Mouse (Mus musculus): ENCODE results near the gene Hnrnpf. TPM values are rescaled to one million over a fixed set of nuclear protein-coding genes. Genes with fewer than 3 reads are reported as not detected.
A peak's percentile ranks its signal among the peaks of the same experiment; 100 is the strongest.

Hnrnpf gene
- total and polyA plus RNA-seq, 3 experiments: 598 to 1,196 (median 790) TPM

DNA sequence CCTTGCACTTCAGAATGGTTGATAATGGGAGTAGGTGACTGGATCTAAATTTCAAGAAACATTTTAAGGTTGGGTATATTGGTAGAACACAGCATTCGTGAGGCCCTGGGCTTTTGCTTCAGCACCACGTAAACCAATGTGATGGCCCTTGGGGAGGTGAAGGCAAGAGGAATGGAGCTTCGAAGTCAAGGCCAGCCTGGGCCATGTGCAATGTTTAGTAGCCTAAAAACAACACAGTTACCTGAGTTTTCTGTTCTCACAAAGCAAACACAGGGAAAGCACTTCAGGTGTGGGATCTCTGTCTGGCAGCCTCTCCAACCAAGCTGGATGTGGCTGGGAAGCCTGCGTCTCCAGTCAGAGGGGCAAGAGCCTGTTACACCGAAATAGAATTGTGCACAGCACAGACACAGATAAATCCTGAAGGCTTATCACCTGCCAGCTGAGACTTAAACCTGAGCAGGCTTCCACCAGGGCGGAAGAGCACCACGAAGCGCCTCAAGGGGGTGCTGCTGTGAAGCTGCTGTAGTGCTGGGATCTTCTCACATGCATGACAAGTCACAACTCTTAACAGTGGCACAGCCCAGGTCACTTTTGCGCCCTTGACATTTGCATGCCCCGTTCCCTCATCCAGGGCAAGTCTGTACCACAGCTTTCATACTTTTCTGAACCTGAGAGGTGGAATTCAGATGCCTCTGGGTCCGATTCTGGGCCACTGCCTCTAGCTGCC lies 32.4 kb downstream of the Hnrnpf start:
- H3K9ac ChIP-seq (ENCODE audit: insufficient read depth, low read depth): no peak overlapping the region
- DNase-seq (ENCODE audit: extremely low read depth): peak; percentile 63
- H3K79me2 ChIP-seq (replicated peaks; ENCODE audit: control insufficient read depth, extremely low read depth, insufficient read depth, poor library complexity, severe bottlenecking): no peaks in the 10 kb centered on the region
- no peaks in the 10 kb centered on the region for H3K27me3 ChIP-seq (replicated peaks)
- no peaks in the 10 kb centered on the region for H3K9me3 ChIP-seq (replicated peaks; ENCODE audit: low read length)
- in situ Hi-C loops (cut with MboI; ENCODE audit: low pct_ligation_motif_present, low pct_unique_long_range_greater_than_20kb, low sequenced_read_pairs): no loop called here
- peaks cover 0 to 12% of the 10 kb centered on the region in 2 experiments; a peak in 2 of 4 replicates for H3K4me1 ChIP-seq (ENCODE audit: control insufficient read depth in 1 of 2, insufficient read depth in 2 of 2)
- TF ChIP-seq SMC3 (IDR thresholded peaks at IDR 0.05; ENCODE audit: low read depth, low read length): peak; percentile 52
- TF ChIP-seq MAX (IDR thresholded peaks at IDR 0.05; ENCODE audit: low read length): peak; percentile 38; the same call in 1 of the 2 replicates
- no peak for TF ChIP-seq MEF2A (IDR thresholded peaks at IDR 0.05; ENCODE audit: borderline replicate concordance, low read depth, low read length)
- TF ChIP-seq ZC3H11A (IDR thresholded peaks at IDR 0.05; ENCODE audit: low read depth, low read length): no peak
- TF ChIP-seq BHLHE40 (IDR thresholded peaks at IDR 0.05; ENCODE audit: low read depth, low read length): peak; percentile 43
- peak; percentile 51; the same call in 1 of the 2 replicates for TF ChIP-seq ELF1 (IDR thresholded peaks at IDR 0.05; ENCODE audit: low read depth, low read length)
- TF ChIP-seq RAD21 (IDR thresholded peaks at IDR 0.05; ENCODE audit: low read depth, low read length): peak; percentile 67
- peak in 1 of 2 experiments; percentile 74; a peak in 2 of 4 replicates for TF ChIP-seq CTCF (conservative IDR thresholded peaks at IDR 0.05 in 1 of 2, IDR thresholded peaks at IDR 0.05 in 1 of 2; ENCODE audit: low read depth in 2 of 2, low read length in 2 of 2)
- H3K4me2 ChIP-seq (ENCODE audit: insufficient read depth, low read depth, poor library complexity, severe bottlenecking): no peak overlapping the region
- no peak overlapping the region for H3K4me3 ChIP-seq (replicated peaks in 1 of 3; ENCODE audit: low read depth in 2 of 3, low read length in 2 of 3, poor library complexity in 1 of 3)
- dilution Hi-C loops (cut with MboI; ENCODE audit: extremely low pct_ligation_motif_present, extremely low pct_unique_long_range_greater_than_20kb, low sequenced_read_pairs): no loop called here
- H3K27ac ChIP-seq (ENCODE audit: insufficient read depth, low read depth): no peak overlapping the region
- peaks cover 10 to 36% of the 10 kb centered on the region in 2 experiments for H3K36me3 ChIP-seq (replicated peaks in 1 of 2; ENCODE audit: control insufficient read depth in 1 of 2, insufficient read depth in 1 of 2, low read length in 1 of 2)

DNA sequence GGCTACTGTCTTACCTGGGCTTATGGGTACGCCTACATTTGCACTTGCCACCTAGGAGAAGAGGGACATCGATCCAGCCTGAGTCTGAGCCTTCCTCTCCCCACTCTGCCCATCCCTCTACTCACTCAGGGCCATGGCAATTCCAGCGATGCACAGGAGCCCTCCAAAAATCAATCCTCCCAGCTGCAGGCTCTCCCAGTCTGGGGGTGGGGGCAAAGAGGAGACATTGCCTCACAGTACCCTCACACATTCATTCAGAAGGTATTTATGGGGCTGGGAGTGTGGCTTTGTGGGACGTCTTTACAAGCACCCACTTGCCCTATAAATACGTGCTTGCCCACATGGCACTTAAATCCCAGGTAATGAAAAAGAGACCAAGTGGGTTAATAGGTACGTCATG lies 34.2 kb downstream of the Hnrnpf start:
- Histone ChIP-seq H3K27me3 (replicated peaks) (no peaks in the 10 kb centered on the region), H3K27ac (ENCODE audit: insufficient read depth, low read depth) (no peak overlapping the region), H3K4me1 (ENCODE audit: control insufficient read depth in 1 of 2, insufficient read depth in 2 of 2) (peaks cover 0 to 12% of the 10 kb centered on the region in 2 experiments; a peak in 2 of 4 replicates), H3K9ac (ENCODE audit: insufficient read depth, low read depth) (no peak overlapping the region), H3K4me2 (ENCODE audit: insufficient read depth, low read depth, poor library complexity, severe bottlenecking) (no peak overlapping the region), H3K4me3 (replicated peaks in 1 of 3; ENCODE audit: low read depth in 2 of 3, low read length in 2 of 3, poor library complexity in 1 of 3) (no peak overlapping the region), H3K9me3 (replicated peaks; ENCODE audit: low read length) (no peaks in the 10 kb centered on the region), H3K36me3 (replicated peaks in 1 of 2; ENCODE audit: control insufficient read depth in 1 of 2, insufficient read depth in 1 of 2, low read length in 1 of 2) (peaks cover 3 to 18% of the 10 kb centered on the region in 2 experiments), H3K79me2 (replicated peaks; ENCODE audit: control insufficient read depth, extremely low read depth, insufficient read depth, poor library complexity, severe bottlenecking) (no peaks in the 10 kb centered on the region)
- dilution Hi-C loops (cut with MboI; ENCODE audit: extremely low pct_ligation_motif_present, extremely low pct_unique_long_range_greater_than_20kb, low sequenced_read_pairs) (no loop called here), in situ Hi-C loops (cut with MboI; ENCODE audit: low pct_ligation_motif_present, low pct_unique_long_range_greater_than_20kb, low sequenced_read_pairs) (no loop called here)
- TF ChIP-seq ZMIZ1 (IDR thresholded peaks at IDR 0.05; ENCODE audit: low read depth, low read length) (no peak), CHD1 (IDR thresholded peaks at IDR 0.05; ENCODE audit: low read depth, low read length) (no peak), USF2 (conservative IDR thresholded peaks at IDR 0.05; ENCODE audit: low read depth, low read length) (no peak), CTCF (conservative IDR thresholded peaks at IDR 0.05 in 1 of 2, IDR thresholded peaks at IDR 0.05 in 1 of 2; ENCODE audit: low read depth in 2 of 2, low read length in 2 of 2) (no peak), SIN3A (IDR thresholded peaks at IDR 0.05; ENCODE audit: low read length) (no peak), RCOR1 (conservative IDR thresholded peaks at IDR 0.05; ENCODE audit: low read depth, low read length) (no peak), JUND (conservative IDR thresholded peaks at IDR 0.05; ENCODE audit: low read depth, low read length) (no peak), BHLHE40 (IDR thresholded peaks at IDR 0.05; ENCODE audit: low read depth, low read length) (no peak), ZNF384 (IDR thresholded peaks at IDR 0.05; ENCODE audit: low read depth, low read length) (no peak), JUN (IDR thresholded peaks at IDR 0.05; ENCODE audit: insufficient read depth, low read depth, low read length) (no peak), POLR2AphosphoS2 (IDR thresholded peaks at IDR 0.05; ENCODE audit: low read depth, low read length) (no peak), ETS1 (conservative IDR thresholded peaks at IDR 0.05; ENCODE audit: low read depth, low read length) (no peak), POLR2A (IDR thresholded peaks at IDR 0.05; ENCODE audit: low read depth, low read length) (no peak), PAX5 (IDR thresholded peaks at IDR 0.05; ENCODE audit: low read length) (no peak), CHD2 (IDR thresholded peaks at IDR 0.05; ENCODE audit: low read length) (no peak), ZC3H11A (IDR thresholded peaks at IDR 0.05; ENCODE audit: low read depth, low read length) (no peak), HCFC1 (IDR thresholded peaks at IDR 0.05; ENCODE audit: low read depth, low read length) (no peak), RAD21 (IDR thresholded peaks at IDR 0.05; ENCODE audit: low read depth, low read length) (no peak), IRF4 (IDR thresholded peaks at IDR 0.05; ENCODE audit: low read depth, low read length) (no peak)
- no peak for DNase-seq (ENCODE audit: extremely low read depth)

Measured in CH12.LX (cell line).